ENCODE assay signal across 8 mouse cellular contexts in genomic region chr11:87763511-87763987, GRCm38 (mm10). TPM values are rescaled to one million over a fixed set of nuclear protein-coding genes. Genes with fewer than 3 reads are reported as not detected.
DNase-seq lines count a peak whose midpoint lies in the region; ATAC-seq and TF ChIP-seq lines count a peak whose summit lies in the region.

No protein-coding gene starts in this region.

- peaks cover 80% of the 10 kb centered on the region for H3K27me3 ChIP-seq in lung, embryonic 15.5 days
- no peaks in the 10 kb centered on the region; the same call in 1 of the 2 replicates for H3K27me3 ChIP-seq in splenic B cell, adult 2 months (ENCODE audit: control insufficient read depth, insufficient read depth, low read length, poor library complexity, severe bottlenecking)
- H3K27me3 ChIP-seq in heart, adult 2 months (ENCODE audit: control insufficient read depth, insufficient read depth, low read length), result peaks cover 30% of the 10 kb centered on the region

- H3K4me2 ChIP-seq in lung, embryonic 15.5 days, result peak overlapping the region; percentile 93

- no peak overlapping the region for H3K27ac ChIP-seq in lung, embryonic 15.5 days
- no peak overlapping the region for H3K27ac ChIP-seq in heart, adult 2 months

- H3K9me3 ChIP-seq in lung, embryonic 15.5 days, result no peaks in the 10 kb centered on the region

- peak; percentile 45 for DNase-seq in ovary, postnatal 36 days (ENCODE audit: low spot score)
- DNase-seq in ovary, postnatal 10 days (ENCODE audit: low spot score), result no peak
- peak; percentile 80 to 84 for DNase-seq in cerebellum, adult 18-20 months
- DNase-seq in frontal cortex, postnatal 14 days (ENCODE audit: low spot score in 2 of 2), result peak; percentile 69 to 78
- peak; percentile 50 to 60 for DNase-seq in layer of hippocampus, adult 18-20 months (ENCODE audit: low spot score in 2 of 2)
- DNase-seq in splenic B cell, adult 2 months (ENCODE audit: low read depth, low spot score), result peak; percentile 62
- no peak for DNase-seq in heart, adult 2 months

- TF ChIP-seq CTCF in heart, adult 2 months (IDR thresholded peaks at IDR 0.05), result no peak

- no peaks in the 10 kb centered on the region for H3K36me3 ChIP-seq in lung, embryonic 15.5 days
- no peaks in the 10 kb centered on the region for H3K36me3 ChIP-seq in splenic B cell, adult 2 months (ENCODE audit: control insufficient read depth, insufficient read depth, low read length, poor library complexity, severe bottlenecking)
- no peaks in the 10 kb centered on the region for H3K36me3 ChIP-seq in heart, adult 2 months (ENCODE audit: control insufficient read depth, insufficient read depth, low read length)

- peak overlapping the region; percentile 48 for H3K4me3 ChIP-seq in lung, embryonic 15.5 days
- H3K4me3 ChIP-seq in heart, adult 2 months, result no peak overlapping the region

- intact Hi-C loops in heart, adult 2 months (cut with DNase I), result no loop called here

- ATAC-seq in lung, embryonic 15.5 days (ENCODE audit: borderline replicate concordance, extremely low read depth, low FRiP score, low TSS enrichment), result peak; percentile 27; the same call in 1 of the 2 replicates

- 2% methylated on average over 17 of the region's 17 CpGs for WGBS in lung, embryonic 15.5 days
- 3% methylated on average over 17 of the region's 17 CpGs for WGBS in heart, adult 2 months

- no peaks in the 10 kb centered on the region for H3K79me2 ChIP-seq in heart, adult 2 months (replicated peaks; ENCODE audit: control insufficient read depth, insufficient read depth, low read length)

- no peak for TF ChIP-seq EP300 in heart, adult 2 months (IDR thresholded peaks at IDR 0.05; ENCODE audit: insufficient read depth, low read depth, low read length)

- H3K4me1 ChIP-seq in lung, embryonic 15.5 days, result 0 out of 2 replicates have a peak, but pooled peaks cover 11% of the 10 kb centered on the region
- H3K4me1 ChIP-seq in heart, adult 2 months (ENCODE audit: control insufficient read depth, insufficient read depth, low read length), result no peaks in the 10 kb centered on the region

- H3K9ac ChIP-seq in lung, embryonic 15.5 days, result peak overlapping the region; percentile 47; the same call in 1 of the 2 replicates
- no peak overlapping the region for H3K9ac ChIP-seq in heart, adult 2 months (ENCODE audit: low read depth, low read length)

- no peak for TF ChIP-seq POLR2A in heart, adult 2 months (IDR thresholded peaks at IDR 0.05; ENCODE audit: insufficient read depth, low read depth, low read length)

RNA-seq across cellular contexts. Expression of gene Tspoap1, which starts 3.2 kb away (rescaled TPM):
- total RNA-seq in layer of hippocampus, adult 18-20 months (2021), result 100 to 1,000 TPM; 128 to 144 TPM
- 1.4 and 2.7 TPM in 2 replicates for polyA plus RNA-seq in lung, embryonic 15.5 days (2015; fragmentation: Nextera tagmentation; extraction: Ambion mirVana)
- not detected for total RNA-seq in heart, adult 2 months (2021)
- 0.09 and 0.66 TPM in 2 replicates for polyA plus RNA-seq in heart, adult 2 months (2012; rRNA removed)

RNA-seq across cellular contexts. Expression of gene Supt4a, which starts 26.2 kb away (rescaled TPM):
- total RNA-seq in layer of hippocampus, adult 18-20 months (2021), result 10 to 100 TPM; 75.6 to 77.3 TPM
- polyA plus RNA-seq in lung, embryonic 15.5 days (2015; fragmentation: Nextera tagmentation; extraction: Ambion mirVana), result 144 and 155 TPM in 2 replicates
- total RNA-seq in heart, adult 2 months (2021), result 10 to 100 TPM; 41.4 to 44.6 TPM
- 47.5 and 80.4 TPM in 2 replicates for polyA plus RNA-seq in heart, adult 2 months (2012; rRNA removed)

RNA-seq across cellular contexts. Expression of gene Mpo, which starts 29.8 kb away (rescaled TPM):
- total RNA-seq in layer of hippocampus, adult 18-20 months (2021), result under 1 TPM in 1 of 2 experiments, not detected in 1; 0.22 TPM
- polyA plus RNA-seq in lung, embryonic 15.5 days (2015; fragmentation: Nextera tagmentation; extraction: Ambion mirVana), result 0.71 and 2.4 TPM in 2 replicates
- not detected for total RNA-seq in heart, adult 2 months (2021)
- polyA plus RNA-seq in heart, adult 2 months (2012; rRNA removed), result 0.10 TPM in 1 of 2 replicates, not detected in the other

Comparison
In these comparisons a context has a peak if more than half of its experiments do, and no peak if none do; other contexts are left out.
1. DNase-seq: peak in ovary, postnatal 36 days (single experiment), cerebellum, adult 18-20 months (2 of 2), frontal cortex, postnatal 14 days (2 of 2), layer of hippocampus, adult 18-20 months (2 of 2) and splenic B cell, adult 2 months (single experiment); none in ovary, postnatal 10 days (single experiment) and heart, adult 2 months (0 of 2).
2. RNA of gene Tspoap1, which starts 3.2 kb away (total RNA-seq): 128 to 144 TPM in layer of hippocampus, adult 18-20 months; not detected in heart, adult 2 months; every median in the first group is over 100 times any median in the second.